Mouse (Mus musculus): ENCODE measurements around the gene Gm5089. TPM values are rescaled to one million over a fixed set of nuclear protein-coding genes. Genes with fewer than 3 reads are reported as not detected.

Gm5089 gene
- polyA plus RNA-seq, 1 experiment from 2014 or later, result not detected

DNA sequence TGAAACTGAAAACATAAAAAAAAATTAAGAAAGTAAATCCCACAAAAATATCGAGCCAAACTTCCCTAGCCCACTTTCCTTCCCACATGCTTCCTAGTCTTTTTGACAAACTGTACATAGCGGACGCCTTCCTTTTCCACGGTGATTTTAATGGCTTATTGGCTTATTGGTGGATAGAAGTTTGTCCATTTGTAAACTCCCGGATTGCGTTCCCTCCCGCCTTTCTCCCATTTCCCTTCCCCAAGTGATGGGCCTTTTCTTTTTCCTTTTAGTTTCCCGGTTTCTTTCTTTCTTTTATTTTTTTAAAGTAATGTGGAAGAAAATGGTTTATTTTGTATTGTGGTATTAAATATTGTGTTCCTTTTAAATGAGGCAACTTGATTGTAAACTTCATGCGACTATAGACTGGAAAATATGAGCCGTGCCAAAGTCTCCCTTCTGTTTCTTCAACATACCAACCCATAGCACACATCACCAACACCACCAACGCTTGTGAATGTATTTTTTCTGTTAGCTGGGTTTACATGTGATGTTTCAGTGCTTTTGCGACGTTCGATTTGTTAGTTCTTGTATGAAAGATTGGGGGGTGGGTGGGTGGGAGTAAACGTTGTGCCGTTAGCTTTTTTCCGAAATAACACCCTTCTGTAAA is 28.7 kb upstream of the Gm5089 start:
- peaks cover 13% of the 10 kb centered on the region for H3K4me1 ChIP-seq (ENCODE audit: control insufficient read depth, insufficient read depth, low read length)
- no peak for ATAC-seq
- H3K27ac ChIP-seq (ENCODE audit: low read length), result no peak overlapping the region
- H3K4me2 ChIP-seq (ENCODE audit: low read depth, low read length), result no peak overlapping the region
- no peaks in the 10 kb centered on the region for H3K9me3 ChIP-seq (ENCODE audit: control insufficient read depth, low read length)
- H3K4me3 ChIP-seq (ENCODE audit: low read length), result no peak overlapping the region
- no peak overlapping the region for H3K9ac ChIP-seq (ENCODE audit: low read depth, low read length)
- H3K27me3 ChIP-seq (replicated peaks; ENCODE audit: control insufficient read depth, insufficient read depth, low read length), result peaks cover 85% of the 10 kb centered on the region
- WGBS, result 21% methylated on average over 17 of the region's 17 CpGs
- no peaks in the 10 kb centered on the region for H3K36me3 ChIP-seq (ENCODE audit: control insufficient read depth, insufficient read depth, low read length)

DNA sequence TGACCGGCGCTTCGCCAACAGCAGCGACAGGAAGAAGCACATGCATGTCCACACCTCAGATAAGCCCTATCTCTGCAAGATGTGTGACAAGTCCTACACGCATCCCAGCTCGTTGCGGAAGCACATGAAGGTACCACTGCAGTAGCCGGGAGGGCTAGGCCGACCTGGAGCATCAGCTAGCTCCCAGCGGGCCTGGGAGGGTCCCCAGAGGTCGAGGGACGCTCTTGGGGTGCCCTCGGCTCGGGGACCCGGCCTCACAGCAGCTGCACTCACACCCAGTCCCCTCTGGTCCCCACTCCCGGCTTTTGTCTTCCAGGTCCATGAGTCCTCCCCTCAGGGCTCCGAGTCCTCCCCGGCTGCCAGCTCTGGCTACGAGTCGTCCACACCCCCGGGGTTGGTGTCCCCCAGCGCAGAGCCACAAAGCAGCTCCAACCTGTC is 27.7 kb upstream of the Gm5089 start:
- no peaks in the 10 kb centered on the region for H3K9me3 ChIP-seq (ENCODE audit: control insufficient read depth, low read length)
- no peak overlapping the region for H3K27ac ChIP-seq (ENCODE audit: low read length)
- ATAC-seq, result no peak
- peaks cover 85% of the 10 kb centered on the region for H3K27me3 ChIP-seq (replicated peaks; ENCODE audit: control insufficient read depth, insufficient read depth, low read length)
- H3K4me3 ChIP-seq (ENCODE audit: low read length), result no peak overlapping the region
- no peak overlapping the region for H3K4me2 ChIP-seq (ENCODE audit: low read depth, low read length)
- under 1% methylated on average over 22 of the region's 22 CpGs for WGBS
- peaks cover 18% of the 10 kb centered on the region for H3K4me1 ChIP-seq (ENCODE audit: control insufficient read depth, insufficient read depth, low read length)
- no peaks in the 10 kb centered on the region for H3K36me3 ChIP-seq (ENCODE audit: control insufficient read depth, insufficient read depth, low read length)
- no peak overlapping the region for H3K9ac ChIP-seq (ENCODE audit: low read depth, low read length)

DNA sequence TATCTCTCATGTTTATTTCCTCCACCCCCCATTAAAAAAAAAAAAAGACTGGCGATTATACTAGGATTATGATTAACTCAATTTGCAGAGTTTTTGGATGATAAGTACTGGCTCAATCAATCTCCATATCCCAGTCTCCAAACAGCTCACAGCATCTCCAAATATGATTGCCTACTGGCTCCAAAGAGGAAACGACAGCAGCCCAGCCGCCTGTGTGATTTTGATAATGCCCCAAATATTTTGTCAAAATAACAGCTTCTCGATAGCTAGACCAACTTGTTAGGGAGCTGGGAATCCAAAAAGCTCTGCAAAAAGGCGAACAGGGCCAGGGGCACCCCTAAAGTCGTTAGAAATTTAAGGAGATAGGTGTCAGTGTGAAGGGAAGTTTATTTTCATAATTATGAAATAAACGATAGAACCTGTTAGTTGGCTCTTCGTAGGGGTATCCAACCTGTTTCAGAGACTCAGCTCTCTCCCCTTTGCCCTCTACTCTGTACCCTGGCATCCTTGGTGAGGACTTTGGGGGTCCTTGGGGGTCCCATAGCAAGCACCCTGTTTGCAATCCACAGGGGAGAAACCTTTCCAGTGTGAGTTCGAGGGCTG is 27.2 kb upstream of the Gm5089 start:
- Histone ChIP-seq H3K27me3 (replicated peaks; ENCODE audit: control insufficient read depth, insufficient read depth, low read length) (peaks cover 87% of the 10 kb centered on the region), H3K4me1 (ENCODE audit: control insufficient read depth, insufficient read depth, low read length) (peaks cover 18% of the 10 kb centered on the region), H3K9me3 (ENCODE audit: control insufficient read depth, low read length) (no peaks in the 10 kb centered on the region), H3K4me2 (ENCODE audit: low read depth, low read length) (no peak overlapping the region), H3K4me3 (ENCODE audit: low read length) (no peak overlapping the region), H3K36me3 (ENCODE audit: control insufficient read depth, insufficient read depth, low read length) (no peaks in the 10 kb centered on the region), H3K9ac (ENCODE audit: low read depth, low read length) (no peak overlapping the region), H3K27ac (ENCODE audit: low read length) (no peak overlapping the region)
- no peak for ATAC-seq
- WGBS, result 1% methylated on average over 9 of the region's 9 CpGs

DNA sequence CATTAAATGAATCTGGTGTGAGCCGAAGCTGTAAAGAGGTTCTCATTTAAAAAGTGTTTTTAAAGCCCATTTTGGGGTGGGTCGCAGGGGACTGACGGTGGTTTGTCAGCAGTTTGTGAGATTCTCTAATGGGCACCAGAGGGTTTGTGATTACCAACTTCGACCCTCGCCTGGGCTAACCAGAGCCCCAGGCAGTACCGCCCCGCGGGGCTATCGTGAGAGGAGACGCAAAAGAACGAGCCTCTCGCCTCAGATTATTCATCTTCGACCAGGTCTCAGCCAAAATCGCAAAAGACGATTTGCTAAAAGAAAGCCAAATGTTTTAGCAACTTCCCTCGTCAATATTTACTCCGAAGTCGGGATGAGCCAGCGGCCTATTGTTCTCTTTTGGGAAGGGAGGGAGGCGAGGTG is 26.4 kb upstream of the Gm5089 start:
- H3K36me3 ChIP-seq (ENCODE audit: control insufficient read depth, insufficient read depth, low read length), result no peaks in the 10 kb centered on the region
- WGBS, result 1% methylated on average over 20 of the region's 20 CpGs

DNA sequence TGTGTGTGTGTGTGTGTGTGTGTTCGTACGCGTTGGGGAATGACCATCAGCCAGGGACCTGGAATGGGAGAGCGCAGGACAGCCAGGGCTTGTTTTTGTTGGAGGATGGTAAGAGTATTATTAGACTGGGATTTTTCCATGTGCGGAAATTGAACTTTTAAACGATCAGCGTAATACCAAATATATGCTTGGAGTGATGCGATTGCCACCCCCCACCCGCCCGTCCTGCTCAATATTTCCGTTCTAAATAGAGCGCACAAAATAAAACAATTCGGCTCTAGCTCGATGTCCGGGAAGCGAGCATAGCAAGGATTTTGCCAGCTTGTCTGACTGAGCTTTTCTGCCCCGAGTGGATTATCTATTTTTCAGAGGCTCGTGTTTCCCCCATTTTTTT is 25.9 kb upstream of the Gm5089 start:
- Histone ChIP-seq H3K4me1 (ENCODE audit: control insufficient read depth, insufficient read depth, low read length) (peaks cover 18% of the 10 kb centered on the region), H3K27me3 (replicated peaks; ENCODE audit: control insufficient read depth, insufficient read depth, low read length) (peaks cover 86% of the 10 kb centered on the region), H3K4me2 (ENCODE audit: low read depth, low read length) (no peak overlapping the region), H3K27ac (ENCODE audit: low read length) (no peak overlapping the region), H3K4me3 (ENCODE audit: low read length) (no peak overlapping the region), H3K9me3 (ENCODE audit: control insufficient read depth, low read length) (no peaks in the 10 kb centered on the region), H3K36me3 (ENCODE audit: control insufficient read depth, insufficient read depth, low read length) (no peaks in the 10 kb centered on the region), H3K9ac (ENCODE audit: low read depth, low read length) (no peak overlapping the region)
- ATAC-seq, result no peak
- under 1% methylated on average over 18 of the region's 18 CpGs for WGBS

More for the DNA sequence above, 26.4 kb upstream of the Gm5089 start:
- Histone ChIP-seq H3K9me3 (ENCODE audit: control insufficient read depth, low read length) (no peaks in the 10 kb centered on the region), H3K4me3 (ENCODE audit: low read length) (no peak overlapping the region), H3K4me2 (ENCODE audit: low read depth, low read length) (no peak overlapping the region), H3K9ac (ENCODE audit: low read depth, low read length) (no peak overlapping the region), H3K27ac (ENCODE audit: low read length) (no peak overlapping the region), H3K27me3 (replicated peaks; ENCODE audit: control insufficient read depth, insufficient read depth, low read length) (peaks cover 87% of the 10 kb centered on the region), H3K4me1 (ENCODE audit: control insufficient read depth, insufficient read depth, low read length) (peaks cover 18% of the 10 kb centered on the region)
- no peak for ATAC-seq

DNA sequence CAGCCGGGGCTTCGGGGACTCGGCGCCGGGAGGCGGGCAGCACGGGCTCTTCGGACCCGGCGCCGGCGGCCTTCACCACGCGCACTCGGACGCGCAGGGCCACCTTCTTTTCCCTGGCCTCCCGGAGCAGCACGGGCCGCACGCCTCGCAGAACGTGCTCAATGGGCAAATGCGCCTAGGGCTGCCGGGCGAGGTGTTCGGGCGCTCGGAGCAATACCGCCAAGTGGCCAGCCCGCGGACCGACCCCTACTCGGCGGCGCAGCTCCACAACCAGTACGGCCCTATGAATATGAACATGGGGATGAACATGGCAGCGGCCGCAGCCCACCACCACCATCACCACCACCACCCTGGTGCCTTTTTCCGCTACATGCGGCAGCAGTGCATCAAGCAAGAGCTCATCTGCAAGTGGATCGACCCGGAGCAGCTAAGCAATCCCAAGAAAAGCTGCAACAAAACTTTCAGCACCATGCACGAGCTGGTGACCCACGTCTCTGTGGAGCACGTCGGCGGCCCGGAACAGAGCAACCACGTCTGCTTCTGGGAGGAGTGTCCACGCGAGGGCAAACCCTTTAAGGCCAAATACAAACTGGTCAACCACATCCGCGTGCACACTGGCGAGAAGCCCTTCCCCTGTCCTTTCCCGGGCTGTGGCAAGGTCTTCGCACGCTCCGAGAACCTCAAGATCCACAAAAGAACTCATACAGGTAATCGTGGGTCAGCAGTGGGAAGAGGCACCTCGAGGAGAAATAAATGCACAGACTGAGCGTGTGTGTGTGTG is 25.3 kb upstream of the Gm5089 start:
- H3K36me3 ChIP-seq (ENCODE audit: control insufficient read depth, insufficient read depth, low read length), result no peaks in the 10 kb centered on the region
- ATAC-seq, result peak; percentile 36
- H3K4me3 ChIP-seq (ENCODE audit: low read length), result peak overlapping the region; percentile 41
- H3K27me3 ChIP-seq (replicated peaks; ENCODE audit: control insufficient read depth, insufficient read depth, low read length), result peaks cover 86% of the 10 kb centered on the region
- H3K4me1 ChIP-seq (ENCODE audit: control insufficient read depth, insufficient read depth, low read length), result peaks cover 18% of the 10 kb centered on the region
- H3K27ac ChIP-seq (ENCODE audit: low read length), result no peak overlapping the region
- under 1% methylated on average over 62 of the region's 62 CpGs for WGBS
- no peaks in the 10 kb centered on the region for H3K9me3 ChIP-seq (ENCODE audit: control insufficient read depth, low read length)
- peak overlapping the region; percentile 65 for H3K4me2 ChIP-seq (ENCODE audit: low read depth, low read length)
- H3K9ac ChIP-seq (ENCODE audit: low read depth, low read length), result no peak overlapping the region

DNA sequence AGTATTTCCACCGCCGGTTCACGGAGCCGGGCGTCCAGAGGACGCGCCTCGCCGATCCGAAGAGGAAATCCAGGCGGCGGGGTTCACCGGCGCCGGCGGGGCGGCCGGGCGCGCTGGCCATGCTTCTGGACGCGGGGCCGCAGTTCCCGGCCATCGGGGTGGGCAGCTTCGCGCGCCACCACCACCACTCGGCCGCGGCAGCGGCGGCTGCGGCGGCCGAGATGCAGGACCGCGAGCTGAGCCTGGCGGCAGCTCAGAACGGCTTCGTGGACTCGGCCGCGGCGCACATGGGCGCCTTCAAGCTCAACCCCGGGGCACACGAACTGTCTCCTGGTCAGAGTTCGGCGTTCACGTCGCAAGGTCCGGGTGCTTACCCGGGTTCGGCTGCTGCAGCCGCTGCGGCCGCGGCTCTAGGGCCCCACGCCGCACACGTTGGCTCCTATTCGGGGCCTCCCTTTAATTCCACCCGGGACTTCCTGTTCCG is 24.7 kb upstream of the Gm5089 start:
- no peaks in the 10 kb centered on the region for H3K9me3 ChIP-seq (ENCODE audit: control insufficient read depth, low read length)
- no peak overlapping the region for H3K27ac ChIP-seq (ENCODE audit: low read length)
- peak; percentile 36 for ATAC-seq
- H3K4me3 ChIP-seq (ENCODE audit: low read length), result peak overlapping the region; percentile 41
- peak overlapping the region; percentile 65 for H3K4me2 ChIP-seq (ENCODE audit: low read depth, low read length)
- no peaks in the 10 kb centered on the region for H3K36me3 ChIP-seq (ENCODE audit: control insufficient read depth, insufficient read depth, low read length)
- peaks cover 18% of the 10 kb centered on the region for H3K4me1 ChIP-seq (ENCODE audit: control insufficient read depth, insufficient read depth, low read length)
- peaks cover 85% of the 10 kb centered on the region for H3K27me3 ChIP-seq (replicated peaks; ENCODE audit: control insufficient read depth, insufficient read depth, low read length)
- under 1% methylated on average over 65 of the region's 65 CpGs for WGBS
- H3K9ac ChIP-seq (ENCODE audit: low read depth, low read length), result no peak overlapping the region

DNA sequence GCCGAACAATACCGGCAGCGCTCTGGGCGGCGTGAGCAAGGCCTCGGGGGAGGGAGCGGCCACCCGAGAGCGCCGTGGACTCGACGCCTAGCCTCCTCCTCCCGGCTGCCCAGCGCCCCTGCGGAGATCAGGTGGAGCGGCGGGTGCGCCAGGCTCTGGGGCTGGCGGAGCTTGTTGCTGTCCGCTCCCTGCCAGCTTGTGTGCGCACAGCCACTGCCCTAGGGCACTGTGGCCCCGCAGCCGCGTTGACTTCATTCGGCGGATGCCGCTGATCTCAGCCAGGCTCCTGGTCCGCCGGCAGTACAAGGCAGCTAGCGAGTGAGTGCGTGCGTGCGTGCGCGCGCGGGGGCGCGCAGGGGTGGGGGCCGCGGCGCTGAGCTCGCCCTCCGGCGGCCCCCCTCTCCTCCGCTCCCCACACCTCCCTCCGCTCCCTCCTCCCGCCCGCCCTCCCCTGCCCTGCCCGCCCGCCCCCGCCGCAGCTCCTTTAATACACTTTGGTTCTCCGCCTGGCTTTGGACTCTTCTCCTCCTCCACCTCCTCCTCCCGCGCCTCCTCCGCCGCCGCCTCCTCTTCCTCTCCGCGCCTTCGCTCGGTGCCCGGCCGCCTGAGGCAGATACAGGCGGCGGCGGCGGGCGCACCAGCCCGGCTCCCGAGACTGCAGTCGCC is 24.1 kb upstream of the Gm5089 start, which contains the start of gene Zic2:
TSS of gene Zic2 (plus strand) at position 545 of the 666 bp plus-strand sequence.
- no peak within 1 kb of the TSS for H3K9ac ChIP-seq (ENCODE audit: low read depth, low read length)
- H3K4me2 ChIP-seq (ENCODE audit: low read depth, low read length), result peak within 1 kb of the TSS; percentile 65
- H3K27me3 ChIP-seq (replicated peaks; ENCODE audit: control insufficient read depth, insufficient read depth, low read length), result peaks cover 79% of the 10 kb centered on the region
- H3K36me3 ChIP-seq (ENCODE audit: control insufficient read depth, insufficient read depth, low read length), result no peaks in the 10 kb centered on the region
- H3K4me3 ChIP-seq (ENCODE audit: low read length), result peak within 1 kb of the TSS; percentile 41
- WGBS, result under 1% methylated on average over 54 of the region's 73 CpGs
- no peak within 1 kb of the TSS for H3K27ac ChIP-seq (ENCODE audit: low read length)
- H3K9me3 ChIP-seq (ENCODE audit: control insufficient read depth, low read length), result no peaks in the 10 kb centered on the region
- peak; percentile 34 for ATAC-seq
- H3K4me1 ChIP-seq (ENCODE audit: control insufficient read depth, insufficient read depth, low read length), result peaks cover 18% of the 10 kb centered on the region

All from intestine, embryonic 16.5 days (tissue).